Mouse (Mus musculus) kidney, postnatal 4 days (tissue): ENCODE results near the gene Hdgf.

ENCODE experiments used
- DNase-seq, 2 experiments: peaks; one replicate each; pipeline ENCODE4 v3.0.0; 2021; ENCODE audit warnings: mixed read lengths in 2 of 2

Gene Hdgf

DNA sequence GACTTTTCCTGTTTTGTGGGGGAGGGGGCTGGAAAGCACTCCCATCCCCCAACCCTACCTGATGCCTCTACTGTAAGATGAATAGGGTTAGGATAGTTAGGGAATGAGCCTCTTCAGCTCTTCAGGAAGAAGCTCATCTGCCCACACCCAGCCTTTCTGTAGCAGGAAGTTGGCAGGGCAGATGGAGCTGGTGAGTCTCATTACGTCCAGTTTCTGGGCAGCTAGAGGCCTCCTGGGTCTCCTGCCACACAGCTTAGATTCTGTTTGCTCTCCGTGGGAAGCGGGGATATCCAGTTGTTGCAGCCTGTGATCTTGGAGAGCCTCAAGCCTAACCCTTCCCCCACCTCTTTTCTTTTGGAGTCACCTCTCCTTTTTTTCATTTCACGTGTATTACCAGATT lies 3.8 kb downstream of the Hdgf start:
- peak in 1 of 2 experiments; percentile 37 for DNase-seq

GRCm38 (mm10) chr3:87910573-87911141 lies 4.5 kb downstream of the Hdgf start:
- peak; percentile 95 to 97 for DNase-seq

DNA sequence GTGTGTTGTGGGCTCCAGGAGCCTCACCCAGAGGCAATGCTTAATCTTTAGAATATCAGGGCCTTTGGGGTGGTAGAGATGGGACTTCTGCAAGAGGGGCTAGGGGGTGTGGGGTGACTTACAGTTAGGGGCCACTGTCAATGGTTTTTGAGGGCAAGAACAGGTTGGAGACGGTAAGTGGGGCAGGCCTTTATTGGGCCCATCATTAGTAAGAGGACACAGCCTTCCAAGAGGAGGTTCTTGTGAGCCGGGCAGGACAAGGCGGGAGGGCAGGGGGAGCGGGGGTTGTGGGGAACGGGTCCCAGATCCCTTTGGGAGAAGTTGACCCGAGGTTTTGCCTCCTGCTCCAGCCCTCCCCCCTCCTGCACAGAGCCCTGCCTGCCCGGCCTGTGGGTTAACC lies 7.4 kb downstream of the Hdgf start:
- DNase-seq, result no peak

GRCm38 (mm10) chr3:87913891-87914290 lies 7.8 kb downstream of the Hdgf start:
- no peak for DNase-seq

DNA sequence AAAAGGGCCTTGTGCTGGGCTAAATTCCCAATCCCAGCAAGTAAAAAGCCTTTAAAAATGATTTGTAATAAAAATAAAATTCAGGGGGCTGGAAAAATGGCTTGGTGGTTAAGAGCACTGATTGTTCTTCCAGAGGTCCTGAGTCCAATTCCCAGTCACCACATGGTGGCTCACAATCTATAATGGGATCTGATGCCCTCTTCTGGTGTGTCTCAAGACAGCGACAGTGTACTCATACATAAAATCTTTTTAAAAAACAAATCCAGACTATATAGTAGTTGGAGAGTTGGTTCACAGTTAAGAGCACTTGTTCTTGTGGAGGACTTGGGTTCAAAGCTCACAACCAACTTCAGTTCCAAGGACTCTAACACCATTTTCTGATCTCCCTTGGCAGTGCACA lies 10.9 kb downstream of the Hdgf start:
- DNase-seq, result no peak

- no peak for DNase-seq
Measured at GRCm38 (mm10) chr3:87918551-87918950, 12.4 kb downstream of the Hdgf start.

GRCm38 (mm10) chr3:87919336-87920108 lies 13.4 kb downstream of the Hdgf start, which contains the start of gene Mrpl24:
TSS of gene Mrpl24 (plus strand) at chr3:87919506.
- DNase-seq, result peak; percentile 72 to 85

- no peak for DNase-seq
Measured at GRCm38 (mm10) chr3:87920270-87920943, 14.3 kb downstream of the Hdgf start.

DNA sequence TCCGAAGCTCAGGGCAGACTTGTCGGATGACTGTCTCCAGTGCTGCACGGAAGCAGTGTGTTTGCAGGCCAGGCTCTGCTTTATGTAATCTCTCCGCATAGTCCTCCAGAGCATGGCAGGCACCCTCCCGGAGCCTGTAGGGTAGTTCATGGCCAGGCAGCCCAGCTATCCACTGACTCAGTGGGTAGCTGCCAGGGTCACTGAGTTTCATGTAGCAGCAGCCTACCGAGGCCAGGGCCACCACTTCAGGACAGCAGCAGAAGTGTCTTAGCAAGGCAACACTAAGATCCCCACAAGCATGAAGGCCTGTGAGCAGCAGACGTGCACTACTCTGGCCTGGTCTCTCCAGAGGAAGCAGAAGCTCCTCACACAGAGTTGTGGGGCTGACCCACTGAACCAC lies 18.9 kb downstream of the Hdgf start:
- no peak for DNase-seq

- DNase-seq, result no peak
Measured at GRCm38 (mm10) chr3:87927452-87927851, 21.3 kb downstream of the Hdgf start.

DNA sequence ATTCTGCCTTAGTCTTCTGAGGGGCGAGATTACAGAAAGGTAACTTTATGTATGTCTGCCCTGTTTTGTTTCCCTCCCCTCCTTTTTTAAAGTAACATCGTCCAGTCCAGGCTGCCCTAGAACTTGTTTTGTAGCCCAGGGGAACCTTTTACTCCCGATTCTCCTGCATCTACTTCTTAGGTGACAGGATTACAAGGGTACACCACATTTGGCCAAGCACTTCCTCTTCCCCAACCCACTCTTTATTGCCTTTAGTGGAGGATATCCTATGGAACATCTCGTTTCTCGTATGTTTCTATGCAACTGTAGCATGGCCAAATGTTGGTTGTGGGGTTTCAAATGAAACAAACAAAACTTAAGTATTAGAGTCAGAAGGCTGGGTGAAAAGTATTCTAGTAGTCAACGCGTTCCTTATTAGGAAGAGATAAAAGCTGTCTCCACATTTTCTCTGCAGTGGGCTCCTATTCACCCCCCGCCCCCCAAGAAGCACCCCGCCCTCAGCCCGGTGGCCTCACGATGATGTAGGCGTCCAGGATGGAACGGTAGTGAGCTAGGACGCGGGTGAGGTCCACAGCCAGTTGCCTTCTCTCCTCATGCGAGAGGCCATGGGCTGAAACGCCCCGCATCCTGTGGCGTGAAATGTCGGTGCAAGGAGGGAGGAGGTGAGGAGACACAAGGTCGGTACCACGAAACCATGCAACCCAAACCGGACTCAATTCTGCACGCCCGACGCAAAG lies 23.4 kb downstream of the Hdgf start:
- DNase-seq, result no peak

DNA sequence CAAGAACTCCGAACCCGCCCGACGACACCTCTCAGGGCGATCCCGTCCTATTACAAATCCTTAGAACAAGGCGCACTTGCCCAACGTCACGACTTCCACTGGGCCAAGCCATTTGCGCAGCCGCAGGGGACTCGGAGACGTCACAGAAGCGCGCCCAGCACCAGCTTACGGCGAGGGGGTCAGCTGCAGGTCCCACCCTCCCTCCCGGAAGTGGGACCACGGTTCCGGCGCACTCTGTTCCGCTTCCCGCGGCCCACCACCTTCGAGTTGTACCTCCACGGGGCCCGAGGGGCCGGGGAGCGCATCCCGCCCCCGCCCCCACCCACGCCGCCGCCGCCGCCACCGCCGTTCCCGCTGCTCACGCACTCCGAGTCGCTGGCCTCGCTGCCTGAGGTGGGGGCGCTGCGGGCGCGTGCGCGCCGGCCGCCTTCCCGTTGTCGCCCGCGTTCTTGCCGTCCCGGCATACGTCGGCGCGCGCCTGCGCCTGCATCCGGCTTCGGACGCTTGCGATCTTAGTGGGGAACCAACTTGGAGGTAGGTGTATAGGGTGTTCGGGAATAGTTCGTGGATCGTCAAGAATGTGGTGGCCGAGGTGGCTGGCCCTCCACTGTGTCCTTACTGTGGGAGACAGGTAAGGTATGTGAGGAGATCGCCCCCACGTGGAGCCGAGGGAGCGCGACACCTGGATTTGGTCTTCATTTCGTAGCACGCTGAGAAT lies 24.1 kb downstream of the Hdgf start, which contains the start of the genes Isg20l2 and Rrnad1:
Gene Isg20l2 (plus strand): TSS at position 237 of the 718 bp plus-strand sequence.
Gene Rrnad1 (minus strand): TSS at position 640 of the 718 bp plus-strand sequence.
- DNase-seq, result peak; percentile 98 to 99

DNA sequence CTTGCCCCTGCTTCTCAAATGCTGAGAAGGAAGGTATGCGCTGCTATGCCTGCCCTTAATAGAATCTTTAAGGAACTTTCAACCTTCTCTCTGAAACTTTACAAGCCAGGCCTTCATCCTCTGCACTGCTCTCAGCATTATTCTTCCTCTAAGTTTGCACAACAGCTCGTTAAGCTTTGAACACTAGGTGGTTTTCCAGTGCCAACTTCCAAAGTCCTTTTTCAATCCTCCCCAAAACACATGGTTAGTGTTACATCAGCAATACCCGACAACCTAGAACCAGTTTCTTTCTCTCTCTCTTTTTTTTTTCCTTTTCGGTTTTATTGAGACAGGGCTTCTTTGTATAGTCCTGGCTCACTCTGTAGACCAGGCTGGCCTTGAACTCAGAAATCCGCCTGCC lies 27.9 kb downstream of the Hdgf start:
- DNase-seq, result no peak

DNA sequence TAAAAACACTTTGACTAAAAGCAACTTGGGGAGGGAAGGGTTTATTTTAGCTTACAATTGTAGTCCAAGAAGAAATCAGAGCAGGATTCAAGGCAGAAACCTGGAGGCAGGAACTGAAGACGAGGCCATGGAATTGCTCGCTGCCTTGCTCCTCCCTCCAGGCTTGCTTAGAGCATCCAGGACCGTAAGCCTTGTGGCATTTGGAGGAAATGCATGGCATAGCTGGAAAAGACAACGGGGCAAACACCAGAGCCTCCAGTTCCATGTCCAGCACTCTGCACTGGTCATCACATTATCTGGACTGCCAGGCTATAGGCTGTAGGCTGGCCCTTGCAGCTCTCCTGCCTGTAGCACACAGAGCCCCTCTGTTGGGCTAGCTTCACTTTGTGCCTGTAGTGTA lies 28.4 kb downstream of the Hdgf start:
- no peak for DNase-seq

- DNase-seq, result no peak
Measured at GRCm38 (mm10) chr3:87935201-87935600, 29.1 kb downstream of the Hdgf start.

DNA sequence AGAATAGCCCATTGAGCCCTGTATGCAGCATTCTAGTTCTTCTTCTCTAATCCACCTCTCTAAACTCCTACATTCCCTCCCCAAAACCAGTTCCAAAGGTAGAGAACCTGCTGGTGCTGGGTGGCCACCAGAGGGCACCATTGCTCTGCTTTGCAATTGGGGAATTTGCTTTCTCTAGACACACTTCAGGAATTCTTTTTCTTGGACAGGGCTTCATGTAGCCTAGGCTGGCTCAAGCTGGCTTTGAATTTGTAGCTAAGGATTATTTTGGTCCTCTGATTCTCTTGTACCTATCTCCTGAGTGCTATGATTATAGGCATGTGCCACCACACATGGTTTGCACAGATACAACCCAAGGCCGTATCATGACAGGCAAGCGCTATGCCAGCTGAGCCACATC lies 29.7 kb downstream of the Hdgf start:
- DNase-seq, result peak; percentile 94 to 96

- no peak for DNase-seq
Measured at GRCm38 (mm10) chr3:87940611-87941010, 34.5 kb downstream of the Hdgf start.

DNA sequence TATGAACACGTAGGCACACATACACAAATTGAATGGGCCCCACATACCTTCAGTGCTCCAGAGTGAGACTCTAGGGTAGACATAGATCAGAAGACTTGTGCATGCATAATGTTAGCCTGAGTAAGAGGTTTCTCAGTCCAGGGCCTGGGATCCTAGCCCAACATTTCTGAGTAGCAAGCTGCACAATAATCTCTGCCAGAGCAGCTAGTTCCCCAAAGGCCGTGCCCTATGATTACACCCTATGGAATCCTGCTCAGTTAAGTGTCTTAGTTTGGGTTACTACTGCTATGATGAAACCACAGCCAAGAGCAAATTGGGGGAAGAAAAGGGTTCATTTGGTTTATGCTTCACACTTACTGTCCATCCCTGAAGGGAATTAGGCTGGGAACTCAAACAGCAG lies 36.4 kb downstream of the Hdgf start:
- DNase-seq, result no peak

- no peak for DNase-seq
Measured at GRCm38 (mm10) chr3:87943586-87943985, 37.5 kb downstream of the Hdgf start.

GRCm38 (mm10) chr3:87944838-87945600 lies 38.9 kb downstream of the Hdgf start:
- DNase-seq, result no peak

- DNase-seq, result no peak
Measured at GRCm38 (mm10) chr3:87945781-87946540, 39.8 kb downstream of the Hdgf start.
